ENCODE assay signal across 14 mouse cellular contexts in the genomic region with DNA sequence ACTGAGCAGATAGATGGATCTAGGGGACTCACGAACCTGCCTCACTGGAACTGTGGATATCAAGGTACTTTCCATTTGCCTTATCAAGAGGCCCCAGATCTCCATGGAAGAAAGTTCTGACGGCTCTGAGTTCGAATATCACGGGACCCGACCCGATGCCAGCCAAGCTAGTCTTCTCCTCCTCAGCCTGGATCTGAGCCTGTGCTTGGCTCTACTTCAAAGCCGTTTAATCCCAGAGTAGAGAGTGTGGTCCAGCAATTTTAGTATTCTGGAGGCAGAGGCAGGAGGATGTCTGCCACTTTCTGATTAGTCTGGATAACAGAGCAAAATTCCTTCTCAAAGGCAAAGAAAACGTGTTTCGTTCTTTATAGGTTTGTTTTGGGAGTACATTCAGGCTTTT.
A peak's percentile ranks its signal among the peaks of the same experiment; 100 is the strongest.
DNase-seq lines count a peak whose midpoint lies in the region.
"Had no signal": no experiment of that assay in that cellular context is flagged by ENCODE, and none has a peak within 500 bp of the region (broad histone marks: within the 10 kb centered on the region; RNA-seq: fewer than 3 reads in every experiment).

No protein-coding gene starts in this region.

- peak; percentile 51 to 69 for DNase-seq in right cerebral cortex, postnatal 10 days (ENCODE audit: low spot score in 2 of 2)
- no peak for DNase-seq in right cerebral cortex, adult 18-20 months
- peak; percentile 12 for DNase-seq in right cerebral cortex, postnatal 4 days
- DNase-seq in right cerebral cortex, postnatal 14 days = no peak
- DNase-seq: adrenal gland, adult 2 months; adrenal gland, adult 8-10 months; adrenal gland, postnatal 10 days; adrenal gland, postnatal 14 days; adrenal gland, postnatal 25 days; adrenal gland, postnatal 36 days; B cell, adult 2 months; cerebellum, adult 11 months; cerebellum, adult 11-12 months; cerebellum, adult 18-20 months had no signal

Comparison
In these comparisons a context has a peak if more than half of its experiments do, and no peak if none do; other contexts are left out.
1. DNase-seq: peak in right cerebral cortex, postnatal 10 days (2 of 2) and right cerebral cortex, postnatal 4 days (single experiment); none in right cerebral cortex, adult 18-20 months (single experiment) and right cerebral cortex, postnatal 14 days (single experiment).